Mouse (Mus musculus) mouse trophoblast stem cell (cell line): Measurements from ENCODE around the gene Pnliprp1.

Source experiments
- in situ Hi-C, 2 experiments: fragments of 300-500 bp; cut with MseI, MboI; formaldehyde crosslinking; loops; 2 replicates in 1 of 2; 3 replicates in 1 of 2; pipeline ENCODE4 v1.15.1; 2025

Pnliprp1 gene

GRCm38 (mm10) chr19:58776461-58776860 is 47.8 kb downstream of the Pnliprp1 start:
- in situ Hi-C loops, result no loop called here

- in situ Hi-C loops, result no loop called here
These were observed 52.9 kb downstream of the Pnliprp1 start for GRCm38 (mm10) chr19:58781566-58781965.

- in situ Hi-C loops, result no loop called here
These were observed 55.3 kb downstream of the Pnliprp1 start for GRCm38 (mm10) chr19:58783938-58784337.

- in situ Hi-C loops, result no loop called here
These were observed 60.5 kb downstream of the Pnliprp1 start for GRCm38 (mm10) chr19:58789194-58789593.
